Mouse (Mus musculus) heart, postnatal 25 days (tissue): ENCODE measurements around the gene Efcab11. TPM values are rescaled to one million over a fixed set of nuclear protein-coding genes. Genes with fewer than 3 reads are reported as not detected.

Experiments
- DNase-seq: peaks from one replicate; pipeline ENCODE4 v3.0.0; 2022; ENCODE audit warnings: low spot score
- intact Hi-C: fragments of 180-260 bp; cut with DNase I; formaldehyde crosslinking; loops from one replicate; pipeline ENCODE4 v1.15.1; 2025
- total RNA-seq, 2 experiments: library from RNA; stranded (reverse); gene quantifications; 2 replicates each; pipeline ENCODE4 v1.2.3; 2021

The Efcab11 gene
- total RNA-seq, 2 experiments from 2014 or later: 0.20 TPM; not detected in 1

DNA sequence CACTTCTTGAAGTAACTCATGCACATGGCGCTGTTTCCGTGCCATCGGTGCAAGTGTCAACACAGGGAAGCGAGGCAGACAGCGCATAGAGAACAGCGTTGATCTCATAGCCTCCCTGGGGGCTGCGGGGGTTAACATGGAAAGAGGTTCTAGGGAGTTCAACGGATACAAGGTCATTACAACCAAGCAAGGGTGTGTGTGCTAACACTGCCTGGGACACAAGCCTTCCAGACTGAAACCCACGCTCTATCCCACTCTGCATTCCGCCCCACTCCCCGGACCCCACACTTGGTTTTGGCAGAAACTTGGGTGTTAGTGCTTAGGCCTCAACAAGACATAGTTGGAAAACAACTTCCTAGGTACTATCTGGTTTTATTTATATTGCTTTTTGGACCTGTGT, 116.5 kb downstream of the Efcab11 start:
- DNase-seq: no peak
- intact Hi-C loops: no loop called here

DNA sequence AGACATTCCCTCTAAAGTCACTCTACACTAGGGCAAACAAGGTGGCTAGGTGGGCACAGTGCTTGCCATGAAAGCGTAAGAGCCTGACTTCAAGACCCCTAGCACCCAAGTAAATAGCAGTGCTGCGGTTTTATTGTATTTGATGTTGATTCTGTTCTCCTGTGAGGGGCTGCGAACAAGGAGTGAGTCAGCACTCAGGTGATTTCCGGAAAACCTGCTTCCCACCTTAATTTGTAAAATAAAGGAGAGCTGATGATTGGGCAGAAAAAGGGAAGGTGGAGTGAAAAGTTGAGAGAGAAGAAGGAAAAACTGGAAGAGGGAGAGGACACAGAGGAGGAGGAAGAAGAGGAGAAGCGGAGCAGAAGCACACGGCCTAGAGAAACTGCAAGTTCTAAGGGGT, 118.3 kb downstream of the Efcab11 start:
- intact Hi-C loops: no loop called here
- DNase-seq: no peak

- DNase-seq: no peak
- intact Hi-C loops: no loop called here
These were observed 120.2 kb downstream of the Efcab11 start for GRCm38 (mm10) chr12:99764053-99764452.

DNA sequence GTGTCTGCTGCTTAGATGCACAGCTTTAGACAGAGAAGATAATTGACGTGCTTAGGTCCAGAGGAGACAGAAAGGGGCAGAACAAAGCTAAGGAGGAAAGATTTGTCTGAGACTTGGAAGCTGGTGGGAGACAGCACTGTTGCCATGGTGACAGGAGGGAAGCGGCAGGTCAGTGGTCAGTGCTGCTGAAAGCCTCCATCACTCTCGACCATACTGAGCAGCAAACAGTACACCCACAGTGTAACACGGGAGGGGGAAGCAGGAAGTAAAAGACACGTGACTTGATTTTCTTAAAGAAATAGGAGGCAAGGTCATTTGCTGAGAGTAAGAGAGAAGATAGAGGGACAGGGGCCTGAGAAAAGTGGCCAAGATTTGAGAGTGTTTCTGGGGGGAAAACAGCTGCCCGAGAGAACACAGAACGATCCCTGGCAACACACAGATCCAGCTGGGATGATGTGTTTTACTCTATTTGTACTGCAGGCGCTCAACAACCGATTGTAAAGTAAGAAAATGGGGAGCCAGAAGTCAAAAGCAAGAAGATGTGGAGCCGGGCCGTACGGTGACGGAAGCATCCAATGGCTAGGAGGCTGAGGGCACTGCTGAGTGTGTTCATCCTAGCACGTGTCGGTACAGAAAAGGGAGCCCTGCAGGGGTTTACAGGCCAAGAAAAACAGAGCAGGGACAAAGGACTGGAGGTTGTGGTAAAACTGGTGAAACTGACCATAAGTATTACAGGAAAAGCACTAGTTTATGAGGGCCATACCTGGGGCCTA, 126.3 kb downstream of the Efcab11 start:
- DNase-seq: no peak
- intact Hi-C loops: no loop called here

DNA sequence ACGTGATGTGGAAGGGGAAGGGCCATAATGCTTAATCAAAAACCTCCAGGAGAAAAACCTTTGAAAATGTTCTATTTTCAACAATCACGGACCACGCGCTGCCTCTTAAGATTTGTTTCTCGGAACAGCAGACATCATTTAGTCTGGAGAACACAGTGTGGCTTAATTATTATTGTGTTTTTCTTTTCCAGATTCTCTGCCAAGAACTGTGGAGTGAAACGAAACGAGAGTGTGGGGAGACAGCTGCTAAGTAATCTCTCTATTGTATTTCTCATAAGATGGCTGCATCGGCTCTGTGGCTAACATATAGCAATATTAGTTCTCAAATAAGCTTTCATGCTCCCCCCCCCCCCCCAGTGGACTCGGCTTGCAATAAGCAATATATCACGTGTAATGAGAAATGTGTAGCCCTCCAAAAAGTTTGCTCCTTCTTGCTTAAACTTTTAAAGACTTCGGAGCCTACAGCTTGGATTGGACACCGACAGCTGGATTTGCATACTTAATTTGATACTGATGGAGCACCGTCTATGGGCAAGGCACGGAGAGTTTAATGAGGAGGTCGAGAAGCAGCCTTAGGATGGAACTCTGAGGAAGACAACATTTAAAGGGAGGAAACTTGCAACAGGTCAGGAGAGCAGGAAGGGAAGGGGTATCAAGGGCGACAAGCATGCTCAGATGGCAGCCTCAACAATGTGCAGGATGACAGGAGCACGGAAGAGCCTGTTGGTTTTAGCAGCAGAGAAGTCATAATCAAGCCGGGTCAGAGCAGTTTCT, 127.1 kb downstream of the Efcab11 start:
- no peak for DNase-seq
- intact Hi-C loops: no loop called here

- DNase-seq: no peak
- intact Hi-C loops: no loop called here
These were observed 128.0 kb downstream of the Efcab11 start for GRCm38 (mm10) chr12:99756213-99756612.

DNA sequence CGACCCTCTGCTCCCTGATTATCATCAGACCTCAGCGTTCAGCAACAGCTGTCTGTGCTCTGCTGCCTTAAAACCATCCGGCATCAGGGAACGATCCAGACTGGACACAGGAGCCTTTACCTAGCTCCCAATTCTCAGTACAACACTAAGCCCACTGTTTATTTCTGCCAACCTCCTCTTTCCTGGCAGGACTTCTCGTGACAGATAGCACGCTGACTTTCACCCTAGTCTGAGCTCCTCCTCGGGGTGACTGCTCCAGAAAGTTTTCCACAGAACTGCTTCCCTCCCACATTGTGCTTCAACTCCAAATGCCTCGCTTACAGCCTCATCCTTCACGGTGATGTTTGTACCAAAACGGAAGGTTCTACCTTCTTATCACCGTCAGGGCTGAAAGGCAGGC, 131.3 kb downstream of the Efcab11 start:
- no peak for DNase-seq
- intact Hi-C loops: no loop called here

DNA sequence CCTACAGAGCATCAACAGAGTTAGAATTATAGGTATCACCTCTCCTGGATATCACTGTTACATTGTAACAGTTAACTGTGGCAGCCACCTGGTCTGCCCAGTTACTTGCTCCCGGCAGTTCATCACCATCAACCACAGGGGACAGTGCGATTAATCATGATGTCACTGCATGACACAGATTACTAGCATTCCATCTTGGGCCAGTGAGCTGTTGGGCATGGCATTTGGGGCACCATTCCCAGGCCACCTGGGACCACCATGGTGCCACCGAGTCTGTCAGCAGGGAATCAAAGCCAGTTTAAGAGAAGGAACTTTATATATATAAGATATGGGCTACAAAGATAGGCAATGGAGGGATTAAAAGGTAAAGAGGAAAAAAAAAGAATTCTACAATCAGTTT, 134.8 kb downstream of the Efcab11 start:
- no peak for DNase-seq
- intact Hi-C loops: no loop called here

- intact Hi-C loops: no loop called here
These were observed 142.6 kb downstream of the Efcab11 start for GRCm38 (mm10) chr12:99741631-99742030.

GRCm38 (mm10) chr12:99739211-99739610, 145.0 kb downstream of the Efcab11 start:
- intact Hi-C loops: no loop called here
- no peak for DNase-seq

More at GRCm38 (mm10) chr12:99741631-99742030, 142.6 kb downstream of the Efcab11 start:
- DNase-seq: no peak

DNA sequence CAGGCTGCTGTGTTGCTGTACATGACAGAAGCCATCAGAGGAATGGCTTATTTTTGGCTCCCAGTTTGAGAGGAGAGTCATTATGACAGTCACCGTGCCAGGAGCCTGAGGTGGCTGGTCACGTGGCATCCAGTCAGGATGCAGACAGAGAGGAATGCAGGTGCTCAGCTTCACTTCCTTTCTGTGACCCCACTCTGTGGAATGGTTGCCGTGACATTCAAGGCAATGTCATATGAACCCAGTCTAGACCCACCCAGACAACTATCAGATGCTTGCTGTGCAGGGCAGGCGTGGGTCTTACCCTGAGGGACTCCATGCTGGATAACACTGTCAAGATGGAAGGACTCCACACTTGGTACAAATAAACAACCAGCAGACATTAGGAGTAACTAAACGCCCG, 146.0 kb downstream of the Efcab11 start:
- intact Hi-C loops: no loop called here
- DNase-seq: no peak

DNA sequence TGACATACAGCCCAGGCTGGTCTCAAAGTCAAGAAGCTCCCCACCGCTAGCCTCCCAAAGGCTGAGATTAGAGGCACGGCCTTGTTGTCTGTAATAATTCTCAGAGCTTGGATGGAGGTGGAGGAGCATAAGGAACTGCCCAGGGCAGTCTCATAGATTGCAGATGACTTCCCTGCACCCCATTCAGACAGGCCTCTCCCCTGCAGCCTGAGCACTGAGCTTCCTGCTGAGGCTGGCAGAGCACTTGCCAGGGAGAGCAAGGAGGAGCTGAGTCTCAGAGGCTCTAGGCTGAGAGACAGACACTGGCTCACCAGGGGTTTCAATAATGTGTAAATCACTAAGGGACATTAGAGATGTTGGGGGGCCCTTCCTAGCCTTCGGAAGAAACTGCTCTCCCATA, 147.3 kb downstream of the Efcab11 start:
- DNase-seq: no peak
- intact Hi-C loops: no loop called here

DNA sequence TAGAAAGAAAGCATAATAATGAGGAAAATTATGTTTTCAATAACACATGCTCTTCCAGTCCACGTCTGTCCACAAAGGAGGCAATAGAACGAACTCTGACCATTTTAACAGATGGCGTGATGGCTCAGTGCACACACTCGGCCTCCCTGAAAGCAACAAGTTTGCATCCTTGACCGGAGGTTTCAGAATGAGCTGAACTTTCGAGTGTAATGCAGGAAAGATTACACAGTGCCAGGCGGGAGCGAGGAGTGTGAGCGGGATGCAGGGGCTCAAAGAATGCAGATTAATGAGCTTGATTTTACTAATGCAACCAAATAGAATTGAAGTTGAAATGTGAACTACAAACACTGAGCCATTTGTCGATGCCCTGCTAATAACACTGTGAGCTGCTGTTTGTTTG, 149.1 kb downstream of the Efcab11 start:
- no peak for DNase-seq
- intact Hi-C loops: no loop called here

GRCm38 (mm10) chr12:99724206-99724605, 160.0 kb downstream of the Efcab11 start:
- intact Hi-C loops: loop anchor here (5.0 kb wide), 2 partner anchors 57 to 112 kb away; no protein-coding TSS in a partner anchor
- DNase-seq: no peak

- DNase-seq: no peak
- intact Hi-C loops: loop anchor here (5.0 kb wide), 2 partner anchors 56 to 111 kb away; no protein-coding TSS in a partner anchor
These were observed 160.4 kb downstream of the Efcab11 start for GRCm38 (mm10) chr12:99723791-99724190.

DNA sequence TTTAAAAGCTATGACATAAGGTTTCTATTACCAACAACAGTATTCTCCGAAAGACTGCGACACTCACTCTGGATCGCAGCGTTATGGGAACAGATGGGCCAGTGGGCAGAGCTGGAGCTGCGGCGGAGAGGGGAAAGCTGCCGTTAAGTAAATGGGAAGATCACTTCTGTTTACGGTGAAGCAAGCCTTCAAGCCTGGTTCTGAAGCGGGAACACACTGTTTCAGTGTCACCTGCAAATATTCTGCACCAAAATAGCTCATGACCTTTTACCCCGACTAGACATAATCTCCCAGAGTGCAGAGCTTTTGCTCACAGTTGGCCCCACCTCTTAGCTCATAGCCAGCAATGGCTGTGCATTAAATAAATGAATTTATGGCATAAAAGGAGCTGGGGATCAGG, 162.9 kb downstream of the Efcab11 start:
- no peak for DNase-seq
- intact Hi-C loops: loop anchor here (5.0 kb wide), 2 partner anchors 54 to 109 kb away; no protein-coding TSS in a partner anchor

DNA sequence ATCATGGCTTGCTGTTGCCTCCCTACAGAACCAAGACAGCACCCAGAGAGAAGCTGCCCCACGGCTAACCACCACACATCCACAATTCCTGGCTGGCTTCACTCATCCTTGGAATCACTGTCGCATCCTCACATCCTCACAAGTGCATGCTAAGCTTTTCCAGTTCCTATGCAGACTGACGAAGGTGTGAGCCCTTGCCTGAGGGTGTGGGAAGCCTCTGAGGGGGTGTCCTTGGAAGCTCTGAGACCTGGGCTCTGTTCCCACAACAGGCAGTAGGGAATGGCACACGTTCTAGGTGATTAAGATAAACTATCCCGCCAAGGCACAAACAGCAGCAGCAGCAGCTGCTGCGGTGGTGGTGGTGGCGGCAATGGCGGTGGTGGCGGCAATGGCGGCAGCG, 164.5 kb downstream of the Efcab11 start:
- intact Hi-C loops: loop anchor here (5.0 kb wide), 2 partner anchors 52 to 107 kb away; no protein-coding TSS in a partner anchor
- no peak for DNase-seq

GRCm38 (mm10) chr12:99718161-99718560, 166.1 kb downstream of the Efcab11 start:
- intact Hi-C loops: no loop called here
- DNase-seq: no peak

DNA sequence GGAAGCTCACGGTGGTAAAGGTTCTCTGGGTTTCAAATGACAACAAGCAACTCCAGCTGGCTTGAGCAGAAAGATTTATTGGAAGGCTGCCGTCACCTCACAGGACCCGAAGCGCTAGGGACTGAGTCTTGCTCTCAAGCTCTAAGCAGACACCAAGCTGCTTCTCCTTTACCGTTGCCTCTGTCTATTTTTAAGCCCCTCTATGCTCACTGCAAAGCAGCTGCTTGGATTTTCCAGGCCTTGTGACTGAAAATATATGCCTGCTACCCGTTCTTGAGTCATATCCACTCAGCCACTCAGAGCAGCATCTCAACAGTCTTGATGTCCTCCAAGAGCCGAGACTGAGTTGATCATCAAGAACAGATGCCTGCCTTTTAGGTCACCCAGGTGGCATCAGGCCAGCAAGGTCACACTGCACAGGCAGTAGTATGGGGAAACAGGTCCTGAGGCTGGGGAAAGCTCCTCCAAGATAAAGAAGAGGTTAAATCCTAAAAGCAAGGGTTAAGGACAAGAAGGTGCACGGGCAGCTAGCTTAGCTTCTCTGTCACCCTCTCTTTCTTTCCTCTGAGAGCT, 168.1 kb downstream of the Efcab11 start:
- intact Hi-C loops: no loop called here
- DNase-seq: peak; percentile 10

GRCm38 (mm10) chr12:99715129-99716037, 168.9 kb downstream of the Efcab11 start:
- intact Hi-C loops: no loop called here
- no peak for DNase-seq
